Mouse (Mus musculus) C2C12 (cell line): ENCODE measurements around the gene Rbfox2. TPM values are rescaled to one million over a fixed set of nuclear protein-coding genes. Genes with fewer than 3 reads are reported as not detected.

ENCODE experiments used
- H3K27me3 ChIP-seq: one replicate; pipeline ENCODE4 v1.6.1; 2011; ENCODE audit not compliant: control insufficient read depth, insufficient read depth, insufficient read length
- H3K36me3 ChIP-seq: one replicate; pipeline ENCODE4 v1.6.1; 2011; ENCODE audit not compliant: control insufficient read depth, insufficient read depth
- H3K4me3 ChIP-seq: one replicate; pipeline ENCODE4 v1.5.1; 2011; ENCODE audit warnings: mild to moderate bottlenecking, control low read depth; ENCODE audit not compliant: poor library complexity, insufficient read depth, severe bottlenecking
- H3K79me2 ChIP-seq: one replicate; pipeline ENCODE4 v1.6.1; 2011; ENCODE audit not compliant: control insufficient read depth, insufficient read depth
- H3K79me3 ChIP-seq: one replicate; pipeline ENCODE4 v1.6.1; 2011; ENCODE audit warnings: low read depth, control low read depth
- H3ac ChIP-seq: one replicate; pipeline ENCODE3; 2011; ENCODE audit warnings: low read depth; ENCODE audit not compliant: control insufficient read depth, insufficient read length
- CEBPB ChIP-seq: IDR thresholded peaks from one replicate; pipeline ENCODE4 v1.6.1; 2011; ENCODE audit warnings: low read depth, mild to moderate bottlenecking, control low read depth, moderate library complexity
- CTCF ChIP-seq: IDR thresholded peaks from one replicate; pipeline ENCODE4 v1.5.1; 2011; ENCODE audit not compliant: control insufficient read depth, insufficient read depth, insufficient read length
- FOSL1 ChIP-seq: IDR thresholded peaks from one replicate; pipeline ENCODE4 v1.8.0; 2011; ENCODE audit warnings: mild to moderate bottlenecking, low read length; ENCODE audit not compliant: poor library complexity, insufficient read depth, severe bottlenecking
- MAX ChIP-seq: IDR thresholded peaks from one replicate; pipeline ENCODE4 v1.6.1; 2011; ENCODE audit warnings: mild to moderate bottlenecking, control low read depth
- MYOD1 ChIP-seq: IDR thresholded peaks from one replicate; pipeline ENCODE4 v1.6.1; 2011; ENCODE audit warnings: low read depth; ENCODE audit not compliant: control insufficient read depth, insufficient read length
- MYOG ChIP-seq: IDR thresholded peaks from one replicate; pipeline ENCODE4 v1.6.1; 2011; ENCODE audit not compliant: control insufficient read depth, insufficient read length; ENCODE audit errors: extremely low read depth
- USF1 ChIP-seq: IDR thresholded peaks from one replicate; pipeline ENCODE4 v1.6.1; 2011; ENCODE audit warnings: low read depth, mild to moderate bottlenecking, control low read depth, moderate library complexity
- polyA plus RNA-seq: library from polyadenylated mRNA; unstranded; fragments of >200 nt; fragmentation: generic; extraction: Trizol; gene quantifications from one replicate; pipeline ENCODE4 v1.2.1, GENCODE M21; 2012; ENCODE audit warnings: missing spikeins

Gene Rbfox2
- polyA plus RNA-seq, 1 experiment, result 72.3 TPM

GRCm38 (mm10) chr15:77244634-77245033 lies 62.2 kb downstream of the Rbfox2 start:
- TF ChIP-seq CEBPB (peak; percentile 95), FOSL1 (no peak)
- no peaks in the 10 kb centered on the region for H3K36me3 ChIP-seq
- H3K4me3 ChIP-seq, result no peak overlapping the region
- no peaks in the 10 kb centered on the region for H3K27me3 ChIP-seq
- no peak overlapping the region for H3ac ChIP-seq
- peaks cover 38% of the 10 kb centered on the region for H3K79me3 ChIP-seq
- H3K79me2 ChIP-seq, result peaks cover 95% of the 10 kb centered on the region

GRCm38 (mm10) chr15:77243876-77244560 lies 62.8 kb downstream of the Rbfox2 start:
- Histone ChIP-seq H3K27me3 (no peaks in the 10 kb centered on the region), H3K79me3 (peaks cover 34% of the 10 kb centered on the region), H3K4me3 (no peak overlapping the region), H3ac (no peak overlapping the region), H3K36me3 (no peaks in the 10 kb centered on the region), H3K79me2 (peaks cover 95% of the 10 kb centered on the region)
- TF ChIP-seq USF1, result no peak
- no peak for TF ChIP-seq CEBPB
- no peak for TF ChIP-seq MYOG
- no peak for TF ChIP-seq MAX
- no peak for TF ChIP-seq CTCF

GRCm38 (mm10) chr15:77240607-77241006 lies 66.2 kb downstream of the Rbfox2 start:
- H3K36me3 ChIP-seq, result no peaks in the 10 kb centered on the region
- peaks cover 89% of the 10 kb centered on the region for H3K79me2 ChIP-seq
- H3K79me3 ChIP-seq, result peaks cover 21% of the 10 kb centered on the region
- H3ac ChIP-seq, result no peak overlapping the region
- TF ChIP-seq MYOD1, result no peak
- TF ChIP-seq CEBPB, result no peak
- TF ChIP-seq MAX, result no peak
- TF ChIP-seq CTCF, result no peak
- TF ChIP-seq MYOG, result no peak
- TF ChIP-seq USF1, result no peak
- no peak overlapping the region for H3K4me3 ChIP-seq
- H3K27me3 ChIP-seq, result no peaks in the 10 kb centered on the region

DNA sequence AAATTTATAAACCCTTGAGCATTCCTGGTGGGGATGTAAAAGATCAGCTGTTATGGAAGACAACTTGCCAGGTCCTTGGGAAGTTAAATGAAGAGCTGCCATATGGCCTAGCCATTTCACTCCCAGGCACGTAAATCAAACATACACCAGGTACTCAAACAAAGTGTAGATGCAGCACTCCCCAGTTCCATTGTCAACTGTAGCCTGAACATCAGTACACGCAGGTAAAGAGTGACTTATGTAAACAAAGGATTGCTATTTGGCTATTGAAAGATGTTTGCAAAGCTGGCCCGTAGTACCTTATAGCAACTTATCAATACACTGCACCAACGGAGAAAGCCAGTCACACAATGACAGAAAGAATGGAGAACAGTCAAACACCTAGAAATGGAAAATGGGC lies 67.2 kb downstream of the Rbfox2 start:
- Histone ChIP-seq H3K36me3 (no peaks in the 10 kb centered on the region), H3K79me2 (peaks cover 90% of the 10 kb centered on the region), H3K79me3 (peaks cover 17% of the 10 kb centered on the region), H3K4me3 (no peak overlapping the region), H3K27me3 (no peaks in the 10 kb centered on the region), H3ac (no peak overlapping the region)
- TF ChIP-seq USF1 (no peak), MYOG (no peak), FOSL1 (no peak), MYOD1 (no peak), CEBPB (no peak), MAX (no peak), CTCF (no peak)

DNA sequence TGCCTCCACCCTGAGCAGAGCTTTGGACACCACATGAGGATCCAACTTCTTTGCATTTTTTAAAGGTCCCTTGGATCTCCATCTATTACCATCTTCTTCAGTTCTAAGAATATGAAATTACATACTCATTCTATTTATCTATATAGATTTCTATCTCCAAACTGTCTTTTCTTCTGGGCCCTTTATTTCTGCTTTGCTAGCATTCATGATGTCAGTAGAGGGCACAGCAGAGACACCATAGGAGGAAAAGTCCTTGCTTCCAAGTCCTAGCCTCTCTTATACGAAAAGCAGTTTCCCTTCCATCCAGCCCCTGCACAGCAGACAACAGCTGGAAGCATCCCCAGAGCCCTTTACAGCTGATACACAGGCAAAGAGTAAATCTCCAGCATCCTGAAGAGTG lies 69.1 kb downstream of the Rbfox2 start:
- H3K36me3 ChIP-seq, result no peaks in the 10 kb centered on the region
- no peak overlapping the region for H3ac ChIP-seq
- no peak overlapping the region for H3K4me3 ChIP-seq
- H3K79me2 ChIP-seq, result peaks cover 90% of the 10 kb centered on the region
- H3K79me3 ChIP-seq, result peaks cover 23% of the 10 kb centered on the region
- H3K27me3 ChIP-seq, result no peaks in the 10 kb centered on the region
- TF ChIP-seq MYOD1, result no peak
- no peak for TF ChIP-seq USF1

- no peaks in the 10 kb centered on the region for H3K27me3 ChIP-seq
- H3K79me2 ChIP-seq, result peaks cover 77% of the 10 kb centered on the region
- no peaks in the 10 kb centered on the region for H3K36me3 ChIP-seq
- peaks cover 14% of the 10 kb centered on the region for H3K79me3 ChIP-seq
- no peak overlapping the region for H3ac ChIP-seq
- TF ChIP-seq MAX (no peak), CEBPB (no peak), FOSL1 (no peak), MYOG (no peak), MYOD1 (no peak)
- no peak overlapping the region for H3K4me3 ChIP-seq
Observed at GRCm38 (mm10) chr15:77236055-77236567, 70.7 kb downstream of the Rbfox2 start.
